Mouse (Mus musculus) cerebellum, adult 2 months (tissue): ENCODE results near the gene Rad51b. TPM values are rescaled to one million over a fixed set of nuclear protein-coding genes. Genes with fewer than 3 reads are reported as not detected.

Experiments used
- DNase-seq, 2 experiments: peaks; one replicate each; pipeline ENCODE4 v3.0.0; 2021
- H3K27ac ChIP-seq: fragments of 200-500 bp; 2 replicates; pipeline ENCODE4 v1.5.1; 2012; ENCODE audit warnings: low read length, control low read depth, inconsistent platforms; ENCODE audit not compliant: insufficient read depth
- H3K27me3 ChIP-seq: fragments of 200-500 bp; 2 replicates; pipeline ENCODE4 v1.6.1; 2012; ENCODE audit warnings: inconsistent platforms, mild to moderate bottlenecking, low read length, moderate library complexity; ENCODE audit not compliant: control insufficient read depth, insufficient read depth
- H3K4me1 ChIP-seq: fragments of 200-500 bp; 2 replicates; pipeline ENCODE4 v1.6.1; 2011; ENCODE audit warnings: low read length; ENCODE audit not compliant: control insufficient read depth, insufficient read depth
- H3K4me3 ChIP-seq: fragments of 200-500 bp; replicated peaks from 2 replicates; pipeline ENCODE3; 2011; ENCODE audit warnings: mild to moderate bottlenecking, low read depth, low read length, control low read depth; ENCODE audit not compliant: insufficient read depth
- CTCF ChIP-seq: fragments of 200-500 bp; IDR thresholded peaks from 2 replicates; pipeline ENCODE4 v1.5.1; 2011; ENCODE audit warnings: low read depth, mild to moderate bottlenecking, control low read depth, low read length, moderate library complexity, borderline replicate concordance; ENCODE audit not compliant: insufficient read depth
- POLR2A ChIP-seq: fragments of 200-500 bp; IDR thresholded peaks from 2 replicates; pipeline ENCODE4 v1.6.1; 2011; ENCODE audit warnings: low read length, control low read depth, borderline replicate concordance; ENCODE audit not compliant: insufficient read depth
- WGBS: fragments of 180-500 bp; shearing (Covaris S2); methylation state at CpG from one replicate; pipeline ENCODE4 v1.1.7; 2018; 5-methylcytosine and 5-hydroxymethylcytosine counted together
- polyA plus RNA-seq: library from polyadenylated mRNA; depleted of rRNA; stranded (reverse); fragments of >200 nt; gene quantifications from 2 replicates; pipeline ENCODE4 v1.2.3, GENCODE M21; 2012

The Rad51b gene
- polyA plus RNA-seq, 1 experiment = 0.23 TPM

GRCm38 (mm10) chr12:79679251-79679901 is 382.3 kb downstream of the Rad51b start:
- TF ChIP-seq POLR2A (no peak), CTCF (no peak)
- no peak overlapping the region for H3K27ac ChIP-seq
- 0 out of 2 replicates have a peak, but pooled peaks cover 2% of the 10 kb centered on the region for H3K4me1 ChIP-seq
- WGBS = 81% methylated on average over 11 of the region's 11 CpGs
- no peaks in the 10 kb centered on the region for H3K27me3 ChIP-seq
- no peak overlapping the region for H3K4me3 ChIP-seq
- DNase-seq = no peak

GRCm38 (mm10) chr12:79679941-79680697 is 383.0 kb downstream of the Rad51b start:
- H3K4me3 ChIP-seq = no peak overlapping the region
- no peaks in the 10 kb centered on the region for H3K27me3 ChIP-seq
- 0 out of 2 replicates have a peak, but pooled peaks cover 2% of the 10 kb centered on the region for H3K4me1 ChIP-seq
- no peak for TF ChIP-seq CTCF
- DNase-seq = peak in 1 of 2 experiments; percentile 6
- 63% methylated on average over 9 of the region's 9 CpGs for WGBS
- no peak overlapping the region; the same call in 1 of the 2 replicates for H3K27ac ChIP-seq

GRCm38 (mm10) chr12:79680698-79681072 is 383.6 kb downstream of the Rad51b start:
- WGBS = 22% methylated on average over 3 of the region's 3 CpGs
- H3K27me3 ChIP-seq = no peaks in the 10 kb centered on the region
- no peak overlapping the region; the same call in 1 of the 2 replicates for H3K27ac ChIP-seq
- H3K4me1 ChIP-seq = 0 out of 2 replicates have a peak, but pooled peaks cover 2% of the 10 kb centered on the region
- H3K4me3 ChIP-seq = no peak overlapping the region
- no peak for DNase-seq
- TF ChIP-seq POLR2A (no peak), CTCF (no peak)

GRCm38 (mm10) chr12:79681571-79681970 is 384.5 kb downstream of the Rad51b start:
- TF ChIP-seq POLR2A = no peak
- TF ChIP-seq CTCF = no peak
- DNase-seq = no peak
- 0 out of 2 replicates have a peak, but pooled peaks cover 2% of the 10 kb centered on the region for H3K4me1 ChIP-seq
- no peak overlapping the region for H3K27ac ChIP-seq
- H3K4me3 ChIP-seq = no peak overlapping the region
- no peaks in the 10 kb centered on the region for H3K27me3 ChIP-seq
- 88% methylated on average over 6 of the region's 6 CpGs for WGBS

- Histone ChIP-seq H3K4me3 (no peak overlapping the region), H3K4me1 (0 out of 2 replicates have a peak, but pooled peaks cover 2% of the 10 kb centered on the region), H3K27ac (no peak overlapping the region), H3K27me3 (no peaks in the 10 kb centered on the region)
- WGBS = 84% methylated on average over 3 of the region's 3 CpGs
- DNase-seq = no peak
- no peak for TF ChIP-seq CTCF
- no peak for TF ChIP-seq POLR2A
Observed at GRCm38 (mm10) chr12:79683350-79683749, 386.3 kb downstream of the Rad51b start.

- TF ChIP-seq CTCF = no peak
- no peak for TF ChIP-seq POLR2A
- no peak overlapping the region for H3K27ac ChIP-seq
- H3K27me3 ChIP-seq = no peaks in the 10 kb centered on the region
- H3K4me3 ChIP-seq = no peak overlapping the region
- WGBS = 76% methylated on average over 4 of the region's 4 CpGs
- no peak for DNase-seq
- H3K4me1 ChIP-seq = 0 out of 2 replicates have a peak, but pooled peaks cover 2% of the 10 kb centered on the region
Observed at GRCm38 (mm10) chr12:79683759-79684158, 386.7 kb downstream of the Rad51b start.

GRCm38 (mm10) chr12:79684338-79684737 is 387.3 kb downstream of the Rad51b start:
- Histone ChIP-seq H3K4me1 (0 out of 2 replicates have a peak, but pooled peaks cover 2% of the 10 kb centered on the region), H3K27ac (no peak overlapping the region), H3K4me3 (no peak overlapping the region), H3K27me3 (no peaks in the 10 kb centered on the region)
- DNase-seq = no peak
- TF ChIP-seq CTCF = no peak
- no peak for TF ChIP-seq POLR2A
- WGBS = 95% methylated on average over 2 of the region's 2 CpGs

GRCm38 (mm10) chr12:79686594-79687325 is 389.7 kb downstream of the Rad51b start:
- no peak overlapping the region for H3K4me3 ChIP-seq
- H3K27me3 ChIP-seq = no peaks in the 10 kb centered on the region
- H3K27ac ChIP-seq = no peak overlapping the region
- WGBS = 60% methylated on average over 9 of the region's 9 CpGs
- H3K4me1 ChIP-seq = no peaks in the 10 kb centered on the region
- DNase-seq = no peak
- TF ChIP-seq POLR2A (no peak), CTCF (no peak)
